Mouse (Mus musculus): Measurements from ENCODE around the gene Cmklr1.

GRCm38 (mm10) chr5:113610490-113610889, 39.7 kb downstream of the Cmklr1 start:
- TF ChIP-seq POLR2A (IDR thresholded peaks at IDR 0.05; ENCODE audit: control insufficient read depth, low read depth, low read length) (no peak), CTCF (IDR thresholded peaks at IDR 0.05; ENCODE audit: control insufficient read depth, insufficient read depth, insufficient replicate concordance, low read depth, low read length) (no peak)

Data from testis, adult 2 months (tissue).